Mouse (Mus musculus) cortical plate, adult 2 months (tissue): ENCODE data around the gene Fam89b.

ENCODE experiments used
- CTCF ChIP-seq: fragments of 200-500 bp; IDR thresholded peaks from 2 replicates; pipeline ENCODE4 v1.5.1; 2011; ENCODE audit warnings: mild to moderate bottlenecking, control low read depth, low read length; ENCODE audit not compliant: insufficient read depth; ENCODE audit errors: extremely low read depth
- POLR2A ChIP-seq: fragments of 200-500 bp; IDR thresholded peaks from 2 replicates; pipeline ENCODE4 v1.6.1; 2011; ENCODE audit warnings: mild to moderate bottlenecking, low read length, control low read depth; ENCODE audit not compliant: insufficient read depth; ENCODE audit errors: extremely low read depth

DNA sequence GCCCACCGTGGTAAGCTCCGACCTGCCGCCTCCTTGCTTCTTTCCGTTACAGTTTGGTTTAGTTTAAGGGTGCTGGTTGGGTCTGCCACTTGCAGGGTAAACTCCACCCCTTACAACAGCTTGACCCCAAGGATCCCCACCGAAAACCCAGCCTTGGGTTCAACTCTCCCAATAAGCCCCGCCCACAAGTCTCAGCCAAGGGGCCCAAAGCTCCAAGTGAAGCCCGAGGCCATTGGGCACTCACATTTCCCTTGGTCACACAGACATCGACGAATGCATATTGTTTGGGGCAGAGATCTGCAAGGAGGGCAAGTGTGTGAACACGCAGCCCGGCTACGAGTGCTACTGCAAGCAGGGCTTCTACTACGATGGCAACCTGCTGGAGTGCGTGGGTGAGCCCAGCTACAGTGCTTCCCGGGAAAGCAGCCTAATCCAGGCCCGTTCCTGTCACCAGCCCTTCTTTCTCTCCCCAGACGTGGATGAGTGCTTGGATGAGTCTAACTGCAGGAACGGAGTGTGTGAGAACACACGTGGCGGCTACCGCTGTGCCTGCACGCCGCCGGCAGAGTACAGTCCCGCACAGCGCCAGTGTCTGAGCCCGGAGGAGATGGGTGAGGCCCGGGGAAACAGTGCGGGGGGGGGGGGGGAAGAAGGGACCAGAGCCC lies 27.0 kb upstream of the Fam89b start:
- TF ChIP-seq CTCF = no peak
- no peak for TF ChIP-seq POLR2A
